Mouse (Mus musculus) kidney, embryonic 14.5 days (tissue): Measurements from ENCODE around the gene Zzz3. TPM values are rescaled to one million over a fixed set of nuclear protein-coding genes. Genes with fewer than 3 reads are reported as not detected.

Source experiments
- polyA plus RNA-seq: library from polyadenylated mRNA; unstranded; fragments of >200 nt; fragmentation: Nextera tagmentation; extraction: Ambion mirVana; gene quantifications from 2 replicates; pipeline ENCODE4 v1.2.1, GENCODE M21; 2014

Zzz3 gene
- polyA plus RNA-seq, 1 experiment from 2014 or later = 70.8 TPM

Other genes with a start within 250 kb of the Zzz3 start
- 16.0 and 22.2 TPM in 2 replicates for gene Gipc2, start 229.2 kb upstream of the Zzz3 start, polyA plus RNA-seq
- gene Dnajb4, start 185.2 kb upstream of the Zzz3 start, polyA plus RNA-seq = 23.9 and 26.2 TPM in 2 replicates
- gene Fubp1, start 185.1 kb upstream of the Zzz3 start, polyA plus RNA-seq = 283 and 332 TPM in 2 replicates
- 5.1 and 6.3 TPM in 2 replicates for gene Nexn, start 129.1 kb upstream of the Zzz3 start, polyA plus RNA-seq
- gene Miga1, start 55.1 kb upstream of the Zzz3 start, polyA plus RNA-seq = 14.0 and 23.7 TPM in 2 replicates
- 18.8 and 44.4 TPM in 2 replicates for gene Usp33, start 49.0 kb upstream of the Zzz3 start, polyA plus RNA-seq